Mouse (Mus musculus): ENCODE measurements at regions not wholly inside any gene's neighbourhood (a gene's known extent, or its start where the extent isn't known, plus 50 kb on each side); places are given as distances from the start of the nearest gene placed in this dataset.

DNA sequence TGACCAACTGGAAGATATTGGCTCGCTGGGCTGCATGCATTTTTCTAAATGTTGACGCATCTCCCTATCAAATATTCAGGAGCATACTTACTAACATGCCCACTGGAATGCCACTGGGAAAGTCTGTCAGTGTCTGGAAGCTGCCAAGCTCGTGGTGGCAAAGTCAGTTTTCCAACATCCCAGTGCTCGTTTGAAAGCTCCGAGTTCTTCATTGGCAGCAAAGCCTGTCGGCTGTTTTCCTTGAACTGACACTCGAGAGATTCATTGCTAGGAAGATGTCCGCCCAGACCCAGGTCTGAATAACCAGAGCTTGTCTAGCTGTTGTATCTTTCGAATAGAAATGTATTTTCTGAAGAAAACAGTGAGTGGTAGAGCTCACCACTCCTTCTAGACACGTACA is 72.1 kb downstream of the Fam43a start:
- Histone ChIP-seq H3K9me3 (no peaks in the 10 kb centered on the region), H3K4me3 (no peak overlapping the region), H3K36me3 (no peaks in the 10 kb centered on the region), H3K4me1 (peaks cover 6% of the 10 kb centered on the region; the same call in 1 of the 2 replicates), H3K27me3 (no peaks in the 10 kb centered on the region), H3K9ac (no peak overlapping the region), H3K4me2 (no peak overlapping the region), H3K27ac (no peak overlapping the region)
- no peak for ATAC-seq (ENCODE audit: borderline replicate concordance, extremely low read depth, low FRiP score, low TSS enrichment)
- WGBS = 70% methylated on average over 10 of the region's 10 CpGs

GRCm38 (mm10) chr16:30672776-30673550 is 73.4 kb downstream of the Fam43a start:
- Histone ChIP-seq H3K4me2 (no peak overlapping the region), H3K9ac (no peak overlapping the region), H3K36me3 (no peaks in the 10 kb centered on the region), H3K9me3 (no peaks in the 10 kb centered on the region), H3K4me1 (peaks cover 6% of the 10 kb centered on the region; the same call in 1 of the 2 replicates), H3K27me3 (no peaks in the 10 kb centered on the region), H3K27ac (no peak overlapping the region), H3K4me3 (no peak overlapping the region)
- 58% methylated on average over 15 of the region's 15 CpGs for WGBS
- ATAC-seq (ENCODE audit: borderline replicate concordance, extremely low read depth, low FRiP score, low TSS enrichment) = no peak

DNA sequence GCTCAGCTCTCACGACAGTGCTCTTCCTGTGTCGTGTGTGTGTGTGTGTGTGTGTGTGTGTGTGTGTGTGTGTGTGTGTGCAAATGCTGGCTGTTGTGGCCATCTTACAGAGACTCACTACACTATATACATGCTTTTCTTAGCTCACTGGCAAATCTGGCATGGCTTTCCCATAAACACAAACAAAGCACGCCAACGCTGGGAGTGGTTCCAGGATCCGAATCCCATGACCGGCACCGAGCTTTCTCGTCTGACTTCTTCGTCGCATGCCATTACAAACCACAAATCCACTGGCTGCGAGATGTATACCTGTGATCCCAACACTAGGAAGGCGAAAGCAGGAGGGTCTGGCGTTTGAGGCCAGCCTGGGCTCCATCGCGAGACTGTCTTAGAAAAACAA is 74.1 kb downstream of the Fam43a start:
- no peaks in the 10 kb centered on the region for H3K27me3 ChIP-seq
- H3K27ac ChIP-seq = no peak overlapping the region
- no peak overlapping the region for H3K4me3 ChIP-seq
- peaks cover 6% of the 10 kb centered on the region; the same call in 1 of the 2 replicates for H3K4me1 ChIP-seq
- no peak overlapping the region for H3K9ac ChIP-seq
- no peak overlapping the region for H3K4me2 ChIP-seq
- 64% methylated on average over 15 of the region's 15 CpGs for WGBS
- H3K36me3 ChIP-seq = no peaks in the 10 kb centered on the region
- no peaks in the 10 kb centered on the region for H3K9me3 ChIP-seq
- no peak for ATAC-seq (ENCODE audit: borderline replicate concordance, extremely low read depth, low FRiP score, low TSS enrichment)

DNA sequence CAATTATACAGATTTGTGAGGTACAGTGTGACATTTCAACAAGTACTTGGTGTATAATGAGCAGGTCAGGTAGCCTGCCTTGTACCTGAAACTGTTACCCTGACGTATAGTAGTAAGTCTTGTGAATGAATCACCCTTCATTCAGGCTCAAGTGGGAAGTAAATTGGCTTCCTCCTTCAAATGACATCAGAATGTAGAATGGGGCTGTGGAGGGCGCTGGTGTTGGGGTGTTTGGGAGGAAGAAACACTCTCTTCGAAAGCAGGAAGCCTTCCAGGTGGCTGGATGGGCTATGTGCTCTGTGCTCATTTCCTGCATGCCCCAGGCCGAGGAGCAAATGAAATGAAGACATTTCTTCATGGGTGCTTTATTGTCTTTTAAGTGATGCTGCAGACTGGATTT is 76.3 kb downstream of the Fam43a start:
- Histone ChIP-seq H3K27ac (no peak overlapping the region), H3K27me3 (no peaks in the 10 kb centered on the region), H3K4me2 (no peak overlapping the region), H3K4me1 (peaks cover 6% of the 10 kb centered on the region; the same call in 1 of the 2 replicates), H3K36me3 (no peaks in the 10 kb centered on the region), H3K9me3 (no peaks in the 10 kb centered on the region), H3K9ac (no peak overlapping the region), H3K4me3 (no peak overlapping the region)
- WGBS = 47% methylated on average over 4 of the region's 4 CpGs
- ATAC-seq (ENCODE audit: borderline replicate concordance, extremely low read depth, low FRiP score, low TSS enrichment) = no peak

DNA sequence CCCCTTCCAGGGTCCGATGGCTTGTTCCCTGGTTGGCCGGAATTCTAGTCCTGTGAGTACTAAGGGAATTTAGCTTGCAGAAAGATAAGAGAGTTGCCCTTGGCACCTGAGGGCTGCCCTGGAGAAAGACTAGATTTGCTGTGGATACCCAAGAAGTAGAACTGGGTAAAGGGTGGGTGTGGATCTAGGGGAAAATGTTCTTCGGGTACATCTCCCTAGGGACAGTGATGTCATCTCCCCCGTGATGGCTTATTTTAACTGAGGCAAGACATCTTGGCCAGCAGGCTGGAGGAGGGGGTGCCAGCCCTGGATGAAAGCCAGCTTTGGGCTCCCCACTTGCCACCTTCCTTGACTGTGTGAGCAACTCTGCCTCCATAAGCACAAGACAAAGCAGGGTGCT is 77.5 kb downstream of the Fam43a start:
- no peak for ATAC-seq (ENCODE audit: borderline replicate concordance, extremely low read depth, low FRiP score, low TSS enrichment)
- WGBS = 84% methylated on average over 4 of the region's 4 CpGs
- no peak overlapping the region for H3K4me2 ChIP-seq

GRCm38 (mm10) chr16:30677896-30678707 is 78.6 kb downstream of the Fam43a start:
- Histone ChIP-seq H3K4me3 (no peak overlapping the region), H3K9ac (no peak overlapping the region), H3K4me2 (no peak overlapping the region), H3K9me3 (no peaks in the 10 kb centered on the region), H3K36me3 (no peaks in the 10 kb centered on the region), H3K27ac (no peak overlapping the region), H3K4me1 (peaks cover 3% of the 10 kb centered on the region; the same call in 1 of the 2 replicates), H3K27me3 (no peaks in the 10 kb centered on the region)
- ATAC-seq (ENCODE audit: borderline replicate concordance, extremely low read depth, low FRiP score, low TSS enrichment) = no peak
- 80% methylated on average over 7 of the region's 7 CpGs for WGBS

More for the DNA sequence above, 77.5 kb downstream of the Fam43a start:
- H3K4me3 ChIP-seq = no peak overlapping the region
- no peaks in the 10 kb centered on the region for H3K36me3 ChIP-seq
- H3K9me3 ChIP-seq = no peaks in the 10 kb centered on the region
- H3K9ac ChIP-seq = no peak overlapping the region
- peaks cover 6% of the 10 kb centered on the region; the same call in 1 of the 2 replicates for H3K4me1 ChIP-seq
- H3K27ac ChIP-seq = no peak overlapping the region
- H3K27me3 ChIP-seq = no peaks in the 10 kb centered on the region

GRCm38 (mm10) chr16:30678708-30679492 is 79.4 kb downstream of the Fam43a start:
- Histone ChIP-seq H3K4me3 (no peak overlapping the region), H3K9me3 (no peaks in the 10 kb centered on the region), H3K36me3 (no peaks in the 10 kb centered on the region), H3K4me2 (no peak overlapping the region), H3K27ac (no peak overlapping the region), H3K27me3 (no peaks in the 10 kb centered on the region), H3K9ac (no peak overlapping the region), H3K4me1 (no peaks in the 10 kb centered on the region)
- 67% methylated on average over 9 of the region's 9 CpGs for WGBS
- no peak for ATAC-seq (ENCODE audit: borderline replicate concordance, extremely low read depth, low FRiP score, low TSS enrichment)

DNA sequence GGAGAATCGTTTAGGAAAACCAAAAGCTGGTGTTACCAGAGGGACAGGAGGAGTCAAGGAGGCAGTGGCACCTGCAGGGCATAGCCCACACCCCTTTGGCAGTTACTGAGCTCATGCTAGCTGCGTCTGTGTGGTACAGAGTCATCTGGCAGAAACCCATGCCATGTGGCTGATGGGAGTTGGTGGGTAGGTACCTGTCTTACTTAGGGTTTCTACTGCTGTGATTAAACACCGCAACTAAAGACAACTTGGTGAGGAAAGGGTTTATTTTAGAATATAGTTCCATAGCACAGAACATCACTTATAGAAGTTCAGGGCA is 79.9 kb downstream of the Fam43a start:
- H3K4me1 ChIP-seq = no peaks in the 10 kb centered on the region
- no peak overlapping the region for H3K27ac ChIP-seq
- ATAC-seq (ENCODE audit: borderline replicate concordance, extremely low read depth, low FRiP score, low TSS enrichment) = no peak
- H3K4me3 ChIP-seq = no peak overlapping the region
- H3K36me3 ChIP-seq = no peaks in the 10 kb centered on the region
- H3K9me3 ChIP-seq = no peaks in the 10 kb centered on the region
- no peaks in the 10 kb centered on the region for H3K27me3 ChIP-seq
- H3K4me2 ChIP-seq = no peak overlapping the region
- WGBS = 72% methylated on average over 3 of the region's 3 CpGs
- no peak overlapping the region for H3K9ac ChIP-seq

GRCm38 (mm10) chr16:30681421-30681820 is 81.9 kb downstream of the Fam43a start:
- H3K4me3 ChIP-seq = no peak overlapping the region
- no peak overlapping the region for H3K4me2 ChIP-seq
- no peaks in the 10 kb centered on the region for H3K4me1 ChIP-seq
- no peak overlapping the region for H3K27ac ChIP-seq
- no peak overlapping the region for H3K9ac ChIP-seq
- H3K36me3 ChIP-seq = no peaks in the 10 kb centered on the region
- 74% methylated on average over 4 of the region's 4 CpGs for WGBS
- ATAC-seq (ENCODE audit: borderline replicate concordance, extremely low read depth, low FRiP score, low TSS enrichment) = no peak
- H3K9me3 ChIP-seq = no peaks in the 10 kb centered on the region
- no peaks in the 10 kb centered on the region for H3K27me3 ChIP-seq

DNA sequence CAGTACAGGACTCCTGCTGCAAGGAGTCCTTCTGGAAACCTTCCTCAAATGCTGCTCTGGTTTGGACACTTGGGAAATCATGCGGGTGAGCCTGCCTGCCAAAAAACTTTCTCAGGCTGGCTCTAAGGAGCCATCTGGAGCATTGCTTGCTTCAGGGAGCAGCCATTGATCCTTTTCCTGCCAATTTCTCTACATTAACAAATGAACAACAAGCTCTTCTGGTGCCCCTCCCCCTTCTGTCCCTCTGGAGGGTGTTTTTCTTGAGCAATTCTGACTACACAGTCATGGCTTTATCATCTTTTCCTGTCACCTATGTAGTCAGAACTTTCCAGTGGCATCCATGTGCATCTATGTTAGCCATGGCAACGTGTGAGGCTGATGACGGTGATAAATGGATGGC is 84.5 kb downstream of the Fam43a start:
- ATAC-seq (ENCODE audit: borderline replicate concordance, extremely low read depth, low FRiP score, low TSS enrichment) = no peak
- Histone ChIP-seq H3K27me3 (no peaks in the 10 kb centered on the region), H3K9ac (no peak overlapping the region), H3K4me3 (no peak overlapping the region), H3K4me2 (no peak overlapping the region), H3K36me3 (no peaks in the 10 kb centered on the region), H3K9me3 (no peaks in the 10 kb centered on the region), H3K27ac (no peak overlapping the region), H3K4me1 (no peaks in the 10 kb centered on the region)
- WGBS = 83% methylated on average over 3 of the region's 3 CpGs

DNA sequence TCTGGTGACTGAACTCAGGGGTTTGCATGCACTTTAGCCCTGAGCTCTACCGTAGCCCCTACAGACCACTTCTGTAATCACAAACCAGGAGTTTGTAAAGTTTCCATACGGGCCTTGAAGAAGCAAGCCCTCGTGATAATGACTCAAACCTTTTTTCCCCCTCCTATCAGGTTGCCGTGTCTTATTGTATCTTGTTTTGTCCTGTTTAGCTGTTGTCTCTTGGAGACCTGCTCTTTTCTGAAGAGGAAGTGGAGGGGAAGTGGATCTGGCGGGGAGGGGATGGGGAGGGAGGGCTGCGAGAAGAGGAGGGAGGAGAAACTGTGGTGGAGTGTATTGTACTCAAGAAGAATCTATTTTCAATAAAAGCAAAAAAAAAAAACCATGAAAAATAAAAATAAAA is 87.0 kb downstream of the Fam43a start:
- Histone ChIP-seq H3K4me2 (no peak overlapping the region), H3K9me3 (no peaks in the 10 kb centered on the region), H3K4me1 (no peaks in the 10 kb centered on the region), H3K27ac (no peak overlapping the region), H3K4me3 (no peak overlapping the region), H3K9ac (no peak overlapping the region), H3K27me3 (no peaks in the 10 kb centered on the region), H3K36me3 (no peaks in the 10 kb centered on the region)
- no peak for ATAC-seq (ENCODE audit: borderline replicate concordance, extremely low read depth, low FRiP score, low TSS enrichment)
- WGBS = 50% methylated on average over 6 of the region's 6 CpGs

DNA sequence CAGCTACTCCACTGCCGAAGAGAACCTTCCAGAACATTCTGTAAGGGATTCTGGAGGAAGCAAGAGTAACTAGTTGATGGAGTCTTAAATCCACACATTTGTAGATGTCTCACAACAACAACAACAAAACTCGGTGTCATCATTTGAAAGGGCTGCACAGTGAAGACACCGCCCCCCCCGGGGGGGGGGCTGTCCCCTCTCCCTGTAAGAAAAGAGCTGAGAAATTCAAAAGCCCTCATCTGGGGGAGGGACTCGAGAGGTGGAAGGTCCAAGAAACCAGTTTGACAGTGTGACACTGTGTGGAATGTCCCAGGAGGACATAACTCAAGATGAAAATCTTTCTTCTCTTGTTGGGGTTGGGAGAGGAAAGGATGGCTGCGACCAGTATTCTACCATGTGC is 87.7 kb downstream of the Fam43a start:
- no peaks in the 10 kb centered on the region for H3K36me3 ChIP-seq
- no peaks in the 10 kb centered on the region for H3K9me3 ChIP-seq
- no peak overlapping the region for H3K27ac ChIP-seq
- no peak overlapping the region for H3K9ac ChIP-seq
- 82% methylated on average over 6 of the region's 6 CpGs for WGBS
- ATAC-seq (ENCODE audit: borderline replicate concordance, extremely low read depth, low FRiP score, low TSS enrichment) = no peak
- no peaks in the 10 kb centered on the region for H3K4me1 ChIP-seq
- no peaks in the 10 kb centered on the region for H3K27me3 ChIP-seq
- H3K4me2 ChIP-seq = no peak overlapping the region
- no peak overlapping the region for H3K4me3 ChIP-seq
